Mouse (Mus musculus): ENCODE measurements around the gene Hydin.

DNA sequence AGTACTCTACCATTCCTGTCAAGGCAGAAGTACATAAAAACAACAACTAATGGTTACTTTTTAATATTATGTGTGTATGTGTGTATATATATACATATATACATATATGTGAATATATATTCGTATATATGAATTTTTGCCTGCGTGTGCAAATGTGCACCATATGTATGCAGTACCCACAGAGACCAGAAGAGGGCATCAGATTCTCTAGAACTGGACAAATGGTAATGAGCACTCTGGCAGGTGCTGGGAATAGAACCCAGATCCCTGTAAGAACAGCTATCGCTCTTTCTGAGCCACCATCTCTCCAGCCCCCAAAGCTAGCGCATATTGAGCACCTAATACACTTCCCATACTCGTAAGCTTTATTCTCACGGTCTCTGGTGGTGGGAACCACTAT is 220.9 kb downstream of the Hydin start:
- TF ChIP-seq GATA1 (IDR thresholded peaks at IDR 0.05; ENCODE audit: borderline replicate concordance, low read length) (no peak), FLI1 (IDR thresholded peaks at IDR 0.05; ENCODE audit: low read length) (no peak)
